Mouse (Mus musculus): ENCODE measurements around the gene Acsl3.

- no peak for TF ChIP-seq CTCF (IDR thresholded peaks at IDR 0.05; ENCODE audit: low read depth, low read length)
- no peak for TF ChIP-seq GATA1 (IDR thresholded peaks at IDR 0.05; ENCODE audit: borderline replicate concordance, low read length)
Observed at GRCm38 (mm10) chr1:78609134-78609907, 48.3 kb upstream of the Acsl3 start.

Measured in G1E (cell line).